Mouse (Mus musculus): ENCODE data around the gene Rxfp1. TPM values are rescaled to one million over a fixed set of nuclear protein-coding genes. Genes with fewer than 3 reads are reported as not detected.
A peak's percentile ranks its signal among the peaks of the same experiment; 100 is the strongest.

Gene Rxfp1
- total and polyA plus RNA-seq, 2 experiments from 2014 or later = 0.58 to 1.8 TPM

GRCm38 (mm10) chr3:79673082-79673481 is 64.6 kb downstream of the Rxfp1 start:
- Histone ChIP-seq H3K9ac (no peak overlapping the region), H3K27ac (ENCODE audit: low read depth, low read length) (no peak overlapping the region), H3K27me3 (ENCODE audit: insufficient read depth, low read length) (no peaks in the 10 kb centered on the region), H3K9me3 (ENCODE audit: low read length) (no peaks in the 10 kb centered on the region), H3K4me3 (ENCODE audit: low read depth, low read length) (no peak overlapping the region), H3K36me3 (ENCODE audit: insufficient read depth) (no peaks in the 10 kb centered on the region), H3K4me1 (ENCODE audit: insufficient read depth) (no peaks in the 10 kb centered on the region), H3K4me2 (ENCODE audit: low read depth) (no peak overlapping the region)
- 21% methylated on average over 4 of the region's 4 CpGs for WGBS
- no peak for ATAC-seq
- peak; percentile 85 for DNase-seq
- TF ChIP-seq CTCF (IDR thresholded peaks at IDR 0.05; ENCODE audit: low read depth) = peak; percentile 86

GRCm38 (mm10) chr3:79672188-79672587 is 65.5 kb downstream of the Rxfp1 start:
- Histone ChIP-seq H3K9ac (no peak overlapping the region), H3K4me1 (ENCODE audit: insufficient read depth) (no peaks in the 10 kb centered on the region), H3K27ac (ENCODE audit: low read depth, low read length) (no peak overlapping the region), H3K36me3 (ENCODE audit: insufficient read depth) (no peaks in the 10 kb centered on the region), H3K9me3 (ENCODE audit: low read length) (no peaks in the 10 kb centered on the region), H3K4me2 (ENCODE audit: low read depth) (no peak overlapping the region), H3K27me3 (ENCODE audit: insufficient read depth, low read length) (no peaks in the 10 kb centered on the region), H3K4me3 (ENCODE audit: low read depth, low read length) (no peak overlapping the region)
- WGBS = 78% methylated on average over 16 of the region's 16 CpGs
- no peak for TF ChIP-seq CTCF (IDR thresholded peaks at IDR 0.05; ENCODE audit: low read depth)
- DNase-seq (no peak), ATAC-seq (no peak)

- no peak overlapping the region for H3K4me2 ChIP-seq (ENCODE audit: low read depth)
- no peaks in the 10 kb centered on the region for H3K36me3 ChIP-seq (ENCODE audit: insufficient read depth)
- WGBS = 85% methylated on average over 7 of the region's 7 CpGs
- H3K4me1 ChIP-seq (ENCODE audit: insufficient read depth) = no peaks in the 10 kb centered on the region
- no peak overlapping the region for H3K4me3 ChIP-seq (ENCODE audit: low read depth, low read length)
- no peak overlapping the region for H3K27ac ChIP-seq (ENCODE audit: low read depth, low read length)
- no peak for TF ChIP-seq CTCF (IDR thresholded peaks at IDR 0.05; ENCODE audit: low read depth)
- no peak overlapping the region for H3K9ac ChIP-seq
- ATAC-seq = no peak
- no peaks in the 10 kb centered on the region for H3K27me3 ChIP-seq (ENCODE audit: insufficient read depth, low read length)
- H3K9me3 ChIP-seq (ENCODE audit: low read length) = no peaks in the 10 kb centered on the region
- DNase-seq = no peak
These were observed 67.1 kb downstream of the Rxfp1 start for GRCm38 (mm10) chr3:79670556-79670955.

- 35% methylated on average over 9 of the region's 9 CpGs for WGBS
- no peak overlapping the region for H3K4me3 ChIP-seq (ENCODE audit: low read depth, low read length)
- peak; percentile 88 for TF ChIP-seq CTCF (IDR thresholded peaks at IDR 0.05; ENCODE audit: low read depth)
- H3K9ac ChIP-seq = no peak overlapping the region
- H3K27me3 ChIP-seq (ENCODE audit: insufficient read depth, low read length) = no peaks in the 10 kb centered on the region
- no peak overlapping the region for H3K27ac ChIP-seq (ENCODE audit: low read depth, low read length)
- no peaks in the 10 kb centered on the region for H3K4me1 ChIP-seq (ENCODE audit: insufficient read depth)
- no peaks in the 10 kb centered on the region for H3K9me3 ChIP-seq (ENCODE audit: low read length)
- peak; percentile 83 for DNase-seq
- H3K36me3 ChIP-seq (ENCODE audit: insufficient read depth) = no peaks in the 10 kb centered on the region
- no peak overlapping the region for H3K4me2 ChIP-seq (ENCODE audit: low read depth)
- ATAC-seq = peak; percentile 82
These were observed 72.8 kb downstream of the Rxfp1 start for GRCm38 (mm10) chr3:79664787-79665408.

GRCm38 (mm10) chr3:79656682-79657081 is 81.0 kb downstream of the Rxfp1 start:
- 71% methylated on average over 5 of the region's 5 CpGs for WGBS
- Histone ChIP-seq H3K4me1 (ENCODE audit: insufficient read depth) (no peaks in the 10 kb centered on the region), H3K27ac (ENCODE audit: low read depth, low read length) (no peak overlapping the region), H3K9ac (no peak overlapping the region), H3K9me3 (ENCODE audit: low read length) (no peaks in the 10 kb centered on the region), H3K27me3 (ENCODE audit: insufficient read depth, low read length) (no peaks in the 10 kb centered on the region), H3K4me3 (ENCODE audit: low read depth, low read length) (no peak overlapping the region), H3K36me3 (ENCODE audit: insufficient read depth) (no peaks in the 10 kb centered on the region), H3K4me2 (ENCODE audit: low read depth) (no peak overlapping the region)
- no peak for TF ChIP-seq CTCF (IDR thresholded peaks at IDR 0.05; ENCODE audit: low read depth)
- ATAC-seq (no peak), DNase-seq (no peak)

GRCm38 (mm10) chr3:79652129-79652528 is 85.6 kb downstream of the Rxfp1 start:
- Histone ChIP-seq H3K36me3 (ENCODE audit: insufficient read depth) (no peaks in the 10 kb centered on the region), H3K4me3 (ENCODE audit: low read depth, low read length) (no peak overlapping the region), H3K4me1 (ENCODE audit: insufficient read depth) (no peaks in the 10 kb centered on the region), H3K27ac (ENCODE audit: low read depth, low read length) (no peak overlapping the region), H3K27me3 (ENCODE audit: insufficient read depth, low read length) (no peaks in the 10 kb centered on the region), H3K9me3 (ENCODE audit: low read length) (no peaks in the 10 kb centered on the region), H3K9ac (no peak overlapping the region), H3K4me2 (ENCODE audit: low read depth) (no peak overlapping the region)
- DNase-seq (no peak), ATAC-seq (no peak)
- WGBS = 82% methylated on average over 6 of the region's 6 CpGs
- no peak for TF ChIP-seq CTCF (IDR thresholded peaks at IDR 0.05; ENCODE audit: low read depth)

- 1% methylated on average over 11 of the region's 11 CpGs for WGBS
These were observed 108.3 kb downstream of the Rxfp1 start, which contains the start of gene Etfdh for GRCm38 (mm10) chr3:79629416-79629730. TSS of gene Etfdh (minus strand) at chr3:79629500.

More at GRCm38 (mm10) chr3:79629416-79629730, 108.3 kb downstream of the Rxfp1 start, which contains the start of gene Etfdh:
- H3K27ac ChIP-seq (ENCODE audit: low read depth, low read length) = peak within 1 kb of the TSS; percentile 76
- H3K4me3 ChIP-seq (ENCODE audit: low read depth, low read length) = peak within 1 kb of the TSS; percentile 75
- H3K4me1 ChIP-seq (ENCODE audit: insufficient read depth) = 0 out of 2 replicates have a peak, but pooled peaks cover 5% of the 10 kb centered on the region
- ATAC-seq (peak; percentile 34), DNase-seq (peak; percentile 77)
- H3K9me3 ChIP-seq (ENCODE audit: low read length) = no peaks in the 10 kb centered on the region
- peak within 1 kb of the TSS; percentile 83 for H3K4me2 ChIP-seq (ENCODE audit: low read depth)
- no peaks in the 10 kb centered on the region for H3K27me3 ChIP-seq (ENCODE audit: insufficient read depth, low read length)
- peak within 1 kb of the TSS; percentile 60 for H3K9ac ChIP-seq
- no peak for TF ChIP-seq CTCF (IDR thresholded peaks at IDR 0.05; ENCODE audit: low read depth)
- 0 out of 2 replicates have a peak, but pooled peaks cover 7% of the 10 kb centered on the region for H3K36me3 ChIP-seq (ENCODE audit: insufficient read depth)

Data from forebrain, postnatal 0 days (tissue).